Mouse (Mus musculus) CH12.LX (cell line): ENCODE results near the gene Ndufs6. TPM values are rescaled to one million over a fixed set of nuclear protein-coding genes. Genes with fewer than 3 reads are reported as not detected.
A peak's percentile ranks its signal among the peaks of the same experiment; 100 is the strongest.

Experiments used
- DNase-seq: peaks from one replicate; pipeline ENCODE4 v3.0.0-alpha.2; 2013; ENCODE audit errors: extremely low read depth
- H3K27ac ChIP-seq: 2 replicates; pipeline ENCODE4 v1.5.1; 2012; ENCODE audit warnings: low read depth, mild to moderate bottlenecking, control low read depth, moderate library complexity; ENCODE audit not compliant: insufficient read depth
- H3K27me3 ChIP-seq: replicated peaks from 2 replicates; pipeline ENCODE3; 2012; ENCODE audit warnings: inconsistent platforms
- H3K36me3 ChIP-seq, 2 experiments: replicated peaks in 1 of 2; 2 replicates each; pipeline versions ENCODE3 to v1.6.1; 2012; ENCODE audit warnings: inconsistent platforms in 1 of 2, low read length in 1 of 2, mild to moderate bottlenecking in 1 of 2, mixed read lengths in 1 of 2, moderate library complexity in 1 of 2; ENCODE audit not compliant: control insufficient read depth in 1 of 2, insufficient read depth in 1 of 2
- H3K4me1 ChIP-seq, 2 experiments: 2 replicates each; pipeline ENCODE4 v1.6.1; 2012; ENCODE audit warnings: inconsistent platforms in 1 of 2, moderate library complexity in 1 of 2; ENCODE audit not compliant: insufficient read depth in 2 of 2, control insufficient read depth in 1 of 2
- H3K4me2 ChIP-seq: 2 replicates; pipeline ENCODE4 v1.6.1; 2012; ENCODE audit warnings: low read depth, mild to moderate bottlenecking, control low read depth; ENCODE audit not compliant: poor library complexity, insufficient read depth, severe bottlenecking
- H3K4me3 ChIP-seq, 3 experiments: fragments of 150-350 bp in 1 of 3; sonication (generic) in 1 of 3; replicated peaks in 1 of 3; 2 replicates each; pipeline versions ENCODE3 to v1.5.1; 2011 to 2012; ENCODE audit warnings: low read depth in 2 of 3, low read length in 2 of 3, mild to moderate bottlenecking in 2 of 3, moderate library complexity in 2 of 3, control low read depth in 1 of 3, improper control_type of control experiment in 1 of 3, inconsistent platforms in 1 of 3, mixed read lengths in 1 of 3; ENCODE audit not compliant: poor library complexity in 1 of 3
- H3K79me2 ChIP-seq: replicated peaks from 2 replicates; pipeline ENCODE4 v1.6.1; 2012; ENCODE audit warnings: mild to moderate bottlenecking, moderate library complexity; ENCODE audit not compliant: control insufficient read depth, poor library complexity, insufficient read depth, severe bottlenecking; ENCODE audit errors: extremely low read depth
- H3K9ac ChIP-seq: 2 replicates; pipeline ENCODE4 v1.6.1; 2012; ENCODE audit warnings: low read depth, mild to moderate bottlenecking, control low read depth, moderate library complexity; ENCODE audit not compliant: insufficient read depth
- H3K9me3 ChIP-seq: replicated peaks from 2 replicates; pipeline ENCODE3; 2012; ENCODE audit warnings: low read length, inconsistent platforms, mixed read lengths
- BHLHE40 ChIP-seq: IDR thresholded peaks from 2 replicates; pipeline ENCODE4 v1.6.1; 2011; ENCODE audit warnings: mild to moderate bottlenecking, low read depth, low read length, improper control_type of control experiment
- CHD1 ChIP-seq: IDR thresholded peaks from 2 replicates; pipeline ENCODE4 v1.6.1; 2012; ENCODE audit warnings: low read depth, low read length, improper control_type of control experiment, inconsistent platforms
- CTCF ChIP-seq, 2 experiments: IDR thresholded peaks in 1 of 2; conservative IDR thresholded peaks in 1 of 2; 2 replicates each; pipeline ENCODE4 v1.5.1; 2011 to 2012; ENCODE audit warnings: low read depth in 2 of 2, low read length in 2 of 2, improper control_type of control experiment in 1 of 2, inconsistent platforms in 1 of 2, mild to moderate bottlenecking in 1 of 2, moderate library complexity in 1 of 2
- EP300 ChIP-seq: IDR thresholded peaks from 2 replicates; pipeline ENCODE4 v1.6.1; 2011; ENCODE audit warnings: low read length, improper control_type of control experiment
- ETS1 ChIP-seq: conservative IDR thresholded peaks from 2 replicates; pipeline ENCODE4 v1.6.1; 2012; ENCODE audit warnings: low read depth, mild to moderate bottlenecking, inconsistent platforms, low read length, improper control_type of control experiment, moderate library complexity
- GABPA ChIP-seq: IDR thresholded peaks from 2 replicates; pipeline ENCODE4 v1.6.1; 2012; ENCODE audit warnings: low read depth, low read length, improper control_type of control experiment, inconsistent platforms; ENCODE audit not compliant: insufficient replicate concordance
- HCFC1 ChIP-seq: IDR thresholded peaks from 2 replicates; pipeline ENCODE4 v1.6.1; 2012; ENCODE audit warnings: low read depth, mild to moderate bottlenecking, inconsistent platforms, low read length, improper control_type of control experiment
- IRF4 ChIP-seq: IDR thresholded peaks from 2 replicates; pipeline ENCODE4 v1.6.1; 2014; ENCODE audit warnings: low read depth, mild to moderate bottlenecking, inconsistent platforms, low read length, improper control_type of control experiment
- JUN ChIP-seq: IDR thresholded peaks from 2 replicates; pipeline ENCODE4 v1.6.1; 2011; ENCODE audit warnings: low read depth, mild to moderate bottlenecking, low read length, improper control_type of control experiment, moderate library complexity; ENCODE audit not compliant: insufficient read depth
- JUND ChIP-seq: conservative IDR thresholded peaks from 2 replicates; pipeline ENCODE4 v1.6.1; 2011; ENCODE audit warnings: low read depth, low read length, improper control_type of control experiment
- KAT2A ChIP-seq: IDR thresholded peaks from 2 replicates; pipeline ENCODE4 v1.6.1; 2012; ENCODE audit warnings: low read length, improper control_type of control experiment, inconsistent platforms; ENCODE audit not compliant: insufficient replicate concordance
- MAFK ChIP-seq: IDR thresholded peaks from 2 replicates; pipeline ENCODE4 v1.6.1; 2011; ENCODE audit warnings: low read length, improper control_type of control experiment; ENCODE audit not compliant: insufficient replicate concordance
- MAX ChIP-seq: IDR thresholded peaks from 2 replicates; pipeline ENCODE4 v1.6.1; 2011; ENCODE audit warnings: low read length, improper control_type of control experiment
- MAZ ChIP-seq: IDR thresholded peaks from 2 replicates; pipeline ENCODE4 v1.6.1; 2012; ENCODE audit warnings: low read depth, mild to moderate bottlenecking, inconsistent platforms, low read length, improper control_type of control experiment, moderate library complexity
- MEF2A ChIP-seq: IDR thresholded peaks from 2 replicates; pipeline ENCODE4 v1.6.1; 2014; ENCODE audit warnings: low read depth, mild to moderate bottlenecking, inconsistent platforms, low read length, improper control_type of control experiment, borderline replicate concordance
- MXI1 ChIP-seq: IDR thresholded peaks from 2 replicates; pipeline ENCODE4 v1.6.1; 2011; ENCODE audit warnings: mild to moderate bottlenecking, low read depth, low read length, improper control_type of control experiment
- MYC ChIP-seq: IDR thresholded peaks from 2 replicates; pipeline ENCODE4 v1.6.1; 2011; ENCODE audit warnings: low read depth, mild to moderate bottlenecking, improper control_type of control experiment, low read length
- NELFE ChIP-seq: IDR thresholded peaks from 2 replicates; pipeline ENCODE4 v1.6.1; 2011; ENCODE audit warnings: low read depth, low read length, improper control_type of control experiment
- PAX5 ChIP-seq: IDR thresholded peaks from 2 replicates; pipeline ENCODE4 v1.6.1; 2012; ENCODE audit warnings: low read length, inconsistent platforms, mixed read lengths
- POLR2A ChIP-seq: IDR thresholded peaks from 2 replicates; pipeline ENCODE4 v1.6.1; 2011; ENCODE audit warnings: low read depth, mild to moderate bottlenecking, improper control_type of control experiment, low read length
- POLR2AphosphoS2 ChIP-seq: IDR thresholded peaks from 2 replicates; pipeline ENCODE4 v1.6.1; 2011; ENCODE audit warnings: low read depth, low read length, improper control_type of control experiment
- RAD21 ChIP-seq: IDR thresholded peaks from 2 replicates; pipeline ENCODE4 v1.6.1; 2011; ENCODE audit warnings: low read depth, mild to moderate bottlenecking, low read length, improper control_type of control experiment, moderate library complexity
- RCOR1 ChIP-seq: conservative IDR thresholded peaks from 2 replicates; pipeline ENCODE4 v1.6.1; 2012; ENCODE audit warnings: low read depth, mild to moderate bottlenecking, inconsistent platforms, low read length, improper control_type of control experiment
- SMC3 ChIP-seq: IDR thresholded peaks from 2 replicates; pipeline ENCODE4 v1.6.1; 2011; ENCODE audit warnings: low read depth, low read length, improper control_type of control experiment
- TBP ChIP-seq: conservative IDR thresholded peaks from 2 replicates; pipeline ENCODE4 v1.6.1; 2011; ENCODE audit warnings: low read depth, low read length, improper control_type of control experiment
- TCF12 ChIP-seq: IDR thresholded peaks from 2 replicates; pipeline ENCODE4 v1.6.1; 2014; ENCODE audit warnings: low read depth, mild to moderate bottlenecking, inconsistent platforms, low read length, improper control_type of control experiment
- UBTF ChIP-seq: IDR thresholded peaks from 2 replicates; pipeline ENCODE4 v1.6.1; 2012; ENCODE audit warnings: low read depth, mild to moderate bottlenecking, inconsistent platforms, low read length, improper control_type of control experiment, moderate library complexity
- USF2 ChIP-seq: conservative IDR thresholded peaks from 2 replicates; pipeline ENCODE4 v1.6.1; 2011; ENCODE audit warnings: low read depth, low read length, improper control_type of control experiment
- ZC3H11A ChIP-seq: IDR thresholded peaks from 2 replicates; pipeline ENCODE4 v1.6.1; 2012; ENCODE audit warnings: low read depth, mild to moderate bottlenecking, inconsistent platforms, low read length, improper control_type of control experiment
- ZKSCAN1 ChIP-seq: IDR thresholded peaks from 2 replicates; pipeline ENCODE4 v1.6.1; 2012; ENCODE audit warnings: low read depth, inconsistent platforms, low read length, improper control_type of control experiment, borderline replicate concordance
- ZMIZ1 ChIP-seq: IDR thresholded peaks from 2 replicates; pipeline ENCODE4 v1.6.1; 2012; ENCODE audit warnings: low read depth, mild to moderate bottlenecking, inconsistent platforms, low read length, improper control_type of control experiment
- dilution Hi-C: fragments of 300-500 bp; cut with MboI; formaldehyde crosslinking; loops from 2 replicates; pipeline ENCODE4 v1.14.3; 2020; ENCODE audit warnings: low sequenced_read_pairs; ENCODE audit not compliant: extremely low pct_unique_long_range_greater_than_20kb, extremely low pct_ligation_motif_present
- in situ Hi-C: fragments of 300-500 bp; cut with MboI; formaldehyde crosslinking; loops from 3 replicates; pipeline ENCODE4 v1.14.3; 2019; ENCODE audit warnings: low sequenced_read_pairs, low pct_ligation_motif_present, low pct_unique_long_range_greater_than_20kb, mixed read lengths
- polyA plus RNA-seq: library from polyadenylated mRNA; unstranded; fragments of >175 nt; gene quantifications from 2 replicates; pipeline ENCODE4 v1.2.1, GENCODE M21; 2012; ENCODE audit warnings: low read depth; ENCODE audit not compliant: insufficient read length
- total RNA-seq, 2 experiments: library from RNA; depleted of rRNA; stranded (reverse); fragments of 300-350 nt in 1 of 2; fragments of >200 nt in 1 of 2; gene quantifications; 2 replicates each; pipeline ENCODE4 v1.2.3; 2012 to 2014

Gene Ndufs6
- total and polyA plus RNA-seq, 3 experiments = 165 to 190 (median 182) TPM

DNA sequence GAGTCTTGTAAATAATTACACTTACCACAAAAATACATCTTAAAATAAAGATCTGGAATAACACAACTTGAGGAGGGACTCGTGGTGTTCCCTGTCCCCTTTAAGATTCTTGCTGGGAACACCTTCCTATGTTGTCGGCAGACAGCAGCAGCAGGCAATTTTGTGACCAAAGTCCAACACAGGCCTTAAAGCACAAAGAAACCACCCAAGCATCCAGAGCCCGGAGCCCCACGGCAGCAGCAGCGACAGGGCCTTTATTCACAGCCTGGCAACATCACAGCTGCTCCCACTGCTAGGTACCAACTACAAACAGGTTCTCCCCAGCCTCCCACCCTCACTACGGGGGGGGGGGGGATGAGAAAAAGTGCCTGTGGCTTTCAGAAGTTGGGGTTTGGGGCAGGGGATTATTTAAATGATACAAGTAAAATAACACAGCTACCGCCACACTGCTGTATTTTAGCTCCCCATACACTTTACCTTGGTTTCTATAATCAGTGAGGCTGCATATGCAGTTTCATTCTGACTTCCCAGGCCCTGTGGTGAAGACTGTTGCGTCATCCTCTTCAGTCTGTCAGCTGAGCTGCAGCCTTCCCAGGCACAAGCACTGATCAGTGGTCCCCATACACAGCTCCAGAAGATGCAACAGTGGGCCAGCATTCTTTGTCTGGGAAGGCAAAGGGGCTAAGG, 22.8 kb downstream of the Ndufs6 start:
- no peaks in the 10 kb centered on the region for H3K36me3 ChIP-seq
- no peak overlapping the region for H3K9ac ChIP-seq
- H3K79me2 ChIP-seq = no peaks in the 10 kb centered on the region
- TF ChIP-seq ZC3H11A = no peak
- no peak for TF ChIP-seq ZMIZ1
- no peak for TF ChIP-seq USF2
- TF ChIP-seq RAD21 = no peak
- no peak for TF ChIP-seq NELFE
- TF ChIP-seq MXI1 = no peak
- no peak for TF ChIP-seq RCOR1
- TF ChIP-seq KAT2A = no peak
- TF ChIP-seq IRF4 = peak; percentile 96
- peak; percentile 61; the same call in 1 of the 2 replicates for TF ChIP-seq MYC
- peak; percentile 90 for TF ChIP-seq JUND
- TF ChIP-seq ZKSCAN1 = no peak
- no peak; the same call in 1 of the 2 replicates for TF ChIP-seq TBP
- TF ChIP-seq TCF12 = peak; percentile 64; the same call in 1 of the 2 replicates
- 0 out of 2 replicates have a peak, but pooled peaks have one; percentile 51 for TF ChIP-seq UBTF
- 0 out of 2 replicates have a peak, but pooled peaks have one; percentile 35 for TF ChIP-seq POLR2A
- TF ChIP-seq MAZ = peak; percentile 48; the same call in 1 of the 2 replicates
- no peak for TF ChIP-seq CHD1
- peak; percentile 95 for TF ChIP-seq ETS1
- TF ChIP-seq PAX5 = no peak
- peak; percentile 89 for TF ChIP-seq BHLHE40
- TF ChIP-seq SMC3 = no peak
- TF ChIP-seq GABPA = no peak
- no peak for TF ChIP-seq MAFK
- TF ChIP-seq POLR2AphosphoS2 = no peak
- peak; percentile 30; the same call in 1 of the 2 replicates for TF ChIP-seq MAX
- peak; percentile 89 for TF ChIP-seq EP300
- peak; percentile 82 for TF ChIP-seq MEF2A
- no peak for TF ChIP-seq CTCF (conservative IDR thresholded peaks at IDR 0.05 in 1 of 2, IDR thresholded peaks at IDR 0.05 in 1 of 2; ENCODE audit: low read depth in 2 of 2, low read length in 2 of 2)
- TF ChIP-seq JUN = peak; percentile 89
- peak; percentile 32; the same call in 1 of the 2 replicates for TF ChIP-seq HCFC1
- peak overlapping the region in 1 of 3 experiments; percentile 30 for H3K4me3 ChIP-seq
- H3K4me2 ChIP-seq = peak overlapping the region; percentile 47; the same call in 1 of the 2 replicates
- H3K4me1 ChIP-seq = peaks cover 11 to 43% of the 10 kb centered on the region in 2 experiments
- no peak overlapping the region; the same call in 1 of the 2 replicates for H3K27ac ChIP-seq
- in situ Hi-C loops (loop anchor here (5.0 to 25.0 kb wide), 2 partner anchors 53 to 218 kb away; no protein-coding TSS in a partner anchor), dilution Hi-C loops (no loop called here)
- no peaks in the 10 kb centered on the region for H3K9me3 ChIP-seq
- no peaks in the 10 kb centered on the region for H3K27me3 ChIP-seq
- DNase-seq = peak; percentile 84
